In genomic region chr6:28032006-28032405, GRCm38 (mm10) we compare ENCODE assay signal across 18 mouse cellular contexts.
DNase-seq lines count a peak whose midpoint lies in the region; ATAC-seq and TF ChIP-seq lines count a peak whose summit lies in the region.
"Had no signal": no experiment of that assay in that cellular context is flagged by ENCODE, and none has a peak within 500 bp of the region (broad histone marks: within the 10 kb centered on the region; RNA-seq: fewer than 3 reads in every experiment).

No protein-coding gene starts in this region.

- TF ChIP-seq POLR2A in liver, adult 2 months (IDR thresholded peaks at IDR 0.05; ENCODE audit: extremely low read depth, insufficient read depth, low read length) = no peak

- no peak for TF ChIP-seq EP300 in liver, postnatal 0 days (IDR thresholded peaks at IDR 0.05; ENCODE audit: low read depth)

- no peaks in the 10 kb centered on the region for H3K79me2 ChIP-seq in liver, adult 2 months (ENCODE audit: control insufficient read depth, insufficient read depth, low read length)

- ATAC-seq in liver, embryonic 12.5 days = no peak
- peak; percentile 70 for ATAC-seq in liver, postnatal 0 days
- ATAC-seq in liver, embryonic 11.5 days (replicated peaks; ENCODE audit: low FRiP score) = no peak
- ATAC-seq: activated CD4-positive, CD25-positive, alpha-beta regulatory T cell, adult 4 months; CD4-positive, CD25-positive, alpha-beta regulatory T cell, adult 4 months; Patski had no signal

- no peaks in the 10 kb centered on the region for H3K9me3 ChIP-seq in liver, embryonic 12.5 days (replicated peaks)
- no peaks in the 10 kb centered on the region for H3K9me3 ChIP-seq in liver, postnatal 0 days (ENCODE audit: low read length)
- no peaks in the 10 kb centered on the region for H3K9me3 ChIP-seq in liver, embryonic 11.5 days (ENCODE audit: control insufficient read depth, low read length)
- H3K9me3 ChIP-seq: G1E had no signal

- H3K36me3 ChIP-seq in liver, adult 2 months (ENCODE audit: control insufficient read depth, insufficient read depth, low read length) = no peaks in the 10 kb centered on the region
- no peaks in the 10 kb centered on the region for H3K36me3 ChIP-seq in liver, embryonic 12.5 days
- no peaks in the 10 kb centered on the region for H3K36me3 ChIP-seq in liver, postnatal 0 days (replicated peaks; ENCODE audit: insufficient read depth, low read length)
- H3K36me3 ChIP-seq in liver, embryonic 11.5 days (ENCODE audit: control insufficient read depth, insufficient read depth, low read length) = no peaks in the 10 kb centered on the region
- H3K36me3 ChIP-seq: G1E had no signal

- no peak overlapping the region for H3K9ac ChIP-seq in liver, adult 2 months (ENCODE audit: low read depth, low read length)
- no peak overlapping the region for H3K9ac ChIP-seq in liver, embryonic 12.5 days
- no peak overlapping the region for H3K9ac ChIP-seq in liver, postnatal 0 days (replicated peaks)
- H3K9ac ChIP-seq in liver, embryonic 11.5 days (ENCODE audit: low read depth, low read length) = no peak overlapping the region

- no peaks in the 10 kb centered on the region for H3K27me3 ChIP-seq in liver, adult 2 months (ENCODE audit: control insufficient read depth, insufficient read depth, low read length)
- no peaks in the 10 kb centered on the region for H3K27me3 ChIP-seq in liver, embryonic 12.5 days (replicated peaks)
- H3K27me3 ChIP-seq in liver, postnatal 0 days (ENCODE audit: insufficient read depth, low read length) = no peaks in the 10 kb centered on the region
- H3K27me3 ChIP-seq in liver, embryonic 11.5 days (replicated peaks; ENCODE audit: control insufficient read depth, insufficient read depth, low read length) = no peaks in the 10 kb centered on the region
- H3K27me3 ChIP-seq: CH12.LX had no signal

- 19% methylated on average over 4 of the region's 4 CpGs for WGBS in liver, adult 2 months
- WGBS in liver, embryonic 12.5 days (ENCODE audit: insufficient replicate concordance) = 73% methylated on average over 4 of the region's 4 CpGs
- 72% methylated on average over 4 of the region's 4 CpGs for WGBS in liver, postnatal 0 days (ENCODE audit: insufficient replicate concordance)
- 71% methylated on average over 4 of the region's 4 CpGs for WGBS in liver, embryonic 11.5 days

- DNase-seq in liver, adult 2 months (ENCODE audit: extremely low read depth, low read depth, low spot score) = peak; percentile 99
- no peak for DNase-seq in liver, postnatal 0 days
- no peak for DNase-seq in liver, embryonic 11.5 days (ENCODE audit: low spot score)
- DNase-seq: adrenal gland, adult 2 months; adrenal gland, adult 8-10 months; adrenal gland, postnatal 10 days; adrenal gland, postnatal 14 days; adrenal gland, postnatal 25 days; B cell, adult 2 months; cerebellum, adult 11 months; cerebellum, adult 11-12 months; cerebellum, adult 18-20 months had no signal

- H3K27ac ChIP-seq in liver, adult 2 months (replicated peaks; ENCODE audit: insufficient read depth, low read depth, low read length) = peak overlapping the region; percentile 80
- H3K27ac ChIP-seq in liver, embryonic 12.5 days = no peak overlapping the region
- H3K27ac ChIP-seq in liver, postnatal 0 days (ENCODE audit: low read depth) = no peak overlapping the region
- no peak overlapping the region for H3K27ac ChIP-seq in liver, embryonic 11.5 days (ENCODE audit: low read depth, low read length)

- peaks cover 9% of the 10 kb centered on the region for H3K4me1 ChIP-seq in liver, adult 2 months (ENCODE audit: control insufficient read depth, insufficient read depth, low read length)
- H3K4me1 ChIP-seq in liver, embryonic 12.5 days = no peaks in the 10 kb centered on the region
- no peaks in the 10 kb centered on the region for H3K4me1 ChIP-seq in liver, postnatal 0 days (ENCODE audit: insufficient read depth)
- no peaks in the 10 kb centered on the region for H3K4me1 ChIP-seq in liver, embryonic 11.5 days (replicated peaks; ENCODE audit: control insufficient read depth, insufficient read depth, low read length)

- no peak overlapping the region for H3K4me3 ChIP-seq in liver, adult 2 months (ENCODE audit: insufficient read depth, low read depth, low read length)
- H3K4me3 ChIP-seq in liver, embryonic 12.5 days = no peak overlapping the region
- H3K4me3 ChIP-seq in liver, postnatal 0 days (ENCODE audit: low read depth, low read length) = no peak overlapping the region
- no peak overlapping the region for H3K4me3 ChIP-seq in liver, embryonic 11.5 days (ENCODE audit: low read depth, low read length)

- H3K4me2 ChIP-seq in liver, embryonic 12.5 days = no peak overlapping the region
- no peak overlapping the region for H3K4me2 ChIP-seq in liver, postnatal 0 days (ENCODE audit: low read depth, low read length)
- H3K4me2 ChIP-seq in liver, embryonic 11.5 days = no peak overlapping the region

- TF ChIP-seq CTCF in liver, adult 2 months (IDR thresholded peaks at IDR 0.05; ENCODE audit: low read depth, low read length) = no peak
- no peak for TF ChIP-seq CTCF in liver, postnatal 0 days (IDR thresholded peaks at IDR 0.05; ENCODE audit: low read depth)
